Mouse (Mus musculus) spleen, adult 2 months (tissue): ENCODE measurements at regions not wholly inside any gene's neighbourhood (a gene's known extent, or its start where the extent isn't known, plus 50 kb on each side); places are given as distances from the start of the nearest gene placed in this dataset.
A peak's percentile ranks its signal among the peaks of the same experiment; 100 is the strongest.

Experiments
- DNase-seq, 2 experiments: peaks; one replicate each; pipeline versions ENCODE4 v3.0.0 to v3.0.0-alpha.2; 2012 to 2021; ENCODE audit warnings: low spot score in 2 of 2, low read depth in 1 of 2
- H3K27ac ChIP-seq: fragments of 200-500 bp; 2 replicates; pipeline ENCODE4 v1.5.1; 2012; ENCODE audit warnings: low read length, inconsistent platforms; ENCODE audit not compliant: insufficient read depth
- H3K27me3 ChIP-seq: fragments of 200-500 bp; 2 replicates; pipeline ENCODE4 v1.6.1; 2012; ENCODE audit warnings: mild to moderate bottlenecking, moderate library complexity, low read length, inconsistent platforms; ENCODE audit not compliant: control insufficient read depth, insufficient read depth
- H3K36me3 ChIP-seq: fragments of 200-500 bp; 2 replicates; pipeline ENCODE4 v1.6.1; 2012; ENCODE audit warnings: mild to moderate bottlenecking, low read length, inconsistent platforms; ENCODE audit not compliant: control insufficient read depth, insufficient read depth
- H3K4me1 ChIP-seq: fragments of 200-500 bp; 2 replicates; pipeline ENCODE4 v1.6.1; 2011; ENCODE audit warnings: inconsistent platforms; ENCODE audit not compliant: control insufficient read depth, insufficient read depth, insufficient read length
- H3K4me3 ChIP-seq: fragments of 200-500 bp; 2 replicates; pipeline ENCODE4 v1.5.1; 2011; ENCODE audit warnings: mild to moderate bottlenecking, inconsistent platforms; ENCODE audit not compliant: insufficient read depth, insufficient read length; ENCODE audit errors: extremely low read depth
- CTCF ChIP-seq: fragments of 200-500 bp; IDR thresholded peaks from 2 replicates; pipeline ENCODE4 v1.5.1; 2011; ENCODE audit warnings: mild to moderate bottlenecking, inconsistent platforms; ENCODE audit not compliant: insufficient read depth, insufficient read length, insufficient replicate concordance; ENCODE audit errors: extremely low read depth
- POLR2A ChIP-seq: fragments of 200-500 bp; IDR thresholded peaks from 2 replicates; pipeline ENCODE4 v1.6.1; 2011; ENCODE audit warnings: low read depth, low read length, inconsistent platforms
- WGBS: fragments of 180-500 bp; shearing (Covaris S2); methylation state at CpG from one replicate; pipeline ENCODE4 v1.1.7; 2018; 5-methylcytosine and 5-hydroxymethylcytosine counted together

GRCm38 (mm10) chr15:93733731-93734510 lies 138.2 kb upstream of the Prickle1 start:
- TF ChIP-seq CTCF, result no peak
- no peak for TF ChIP-seq POLR2A
- WGBS, result 88% methylated on average over 18 of the region's 18 CpGs
- Histone ChIP-seq H3K4me1 (no peaks in the 10 kb centered on the region), H3K36me3 (no peaks in the 10 kb centered on the region), H3K4me3 (no peak overlapping the region), H3K27ac (no peak overlapping the region), H3K27me3 (no peaks in the 10 kb centered on the region)
- DNase-seq, result no peak

DNA sequence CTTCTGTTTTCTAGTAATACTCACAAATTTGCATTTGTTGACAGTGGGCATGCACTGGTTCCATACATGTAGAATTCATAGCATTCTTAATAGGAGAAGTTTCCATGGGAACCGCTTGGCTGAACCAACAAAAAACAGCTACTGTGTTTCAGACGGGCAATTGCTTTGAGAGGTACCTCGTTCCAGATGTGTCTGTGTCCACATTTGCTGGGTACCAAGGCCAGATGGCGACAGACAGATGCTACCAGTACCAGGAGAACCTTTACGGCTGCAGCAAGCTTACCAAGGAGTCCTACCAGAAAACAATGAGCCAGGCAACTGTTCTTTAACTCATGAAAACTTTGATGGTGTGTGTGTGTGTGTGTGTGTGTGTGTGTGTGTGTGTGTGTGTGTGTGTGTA lies 137.1 kb upstream of the Prickle1 start:
- Histone ChIP-seq H3K27me3 (no peaks in the 10 kb centered on the region), H3K4me1 (no peaks in the 10 kb centered on the region), H3K27ac (no peak overlapping the region), H3K36me3 (no peaks in the 10 kb centered on the region), H3K4me3 (no peak overlapping the region)
- 81% methylated on average over 5 of the region's 5 CpGs for WGBS
- TF ChIP-seq POLR2A (no peak), CTCF (no peak)
- no peak for DNase-seq

GRCm38 (mm10) chr15:93731161-93731560 lies 135.5 kb upstream of the Prickle1 start:
- no peaks in the 10 kb centered on the region for H3K4me1 ChIP-seq
- TF ChIP-seq POLR2A (no peak), CTCF (no peak)
- WGBS, result 82% methylated on average over 6 of the region's 6 CpGs
- H3K4me3 ChIP-seq, result no peak overlapping the region
- no peaks in the 10 kb centered on the region for H3K27me3 ChIP-seq
- DNase-seq, result no peak
- H3K27ac ChIP-seq, result no peak overlapping the region
- H3K36me3 ChIP-seq, result no peaks in the 10 kb centered on the region

GRCm38 (mm10) chr15:93715443-93715842 lies 119.8 kb upstream of the Prickle1 start:
- no peak overlapping the region for H3K27ac ChIP-seq
- H3K36me3 ChIP-seq, result no peaks in the 10 kb centered on the region
- WGBS, result 80% methylated on average over 4 of the region's 4 CpGs
- H3K4me3 ChIP-seq, result no peak overlapping the region
- H3K27me3 ChIP-seq, result no peaks in the 10 kb centered on the region
- TF ChIP-seq CTCF (no peak), POLR2A (no peak)
- H3K4me1 ChIP-seq, result no peaks in the 10 kb centered on the region
- no peak for DNase-seq

- H3K27ac ChIP-seq, result no peak overlapping the region
- H3K27me3 ChIP-seq, result no peaks in the 10 kb centered on the region
- H3K4me3 ChIP-seq, result no peak overlapping the region
- H3K36me3 ChIP-seq, result no peaks in the 10 kb centered on the region
- H3K4me1 ChIP-seq, result no peaks in the 10 kb centered on the region
- TF ChIP-seq POLR2A (no peak), CTCF (no peak)
- WGBS, result 91% methylated on average over 7 of the region's 7 CpGs
- no peak for DNase-seq
Observed at GRCm38 (mm10) chr15:93713428-93713827, 117.7 kb upstream of the Prickle1 start.

GRCm38 (mm10) chr15:93712594-93712993 lies 116.9 kb upstream of the Prickle1 start:
- TF ChIP-seq POLR2A, result no peak
- no peak for TF ChIP-seq CTCF
- Histone ChIP-seq H3K4me3 (no peak overlapping the region), H3K4me1 (no peaks in the 10 kb centered on the region), H3K36me3 (no peaks in the 10 kb centered on the region), H3K27me3 (no peaks in the 10 kb centered on the region), H3K27ac (no peak overlapping the region)
- 38% methylated on average over 10 of the region's 10 CpGs for WGBS
- DNase-seq, result peak in 1 of 2 experiments; percentile 44

GRCm38 (mm10) chr15:93711150-93711784 lies 115.6 kb upstream of the Prickle1 start:
- H3K4me3 ChIP-seq, result no peak overlapping the region
- TF ChIP-seq POLR2A (no peak), CTCF (no peak)
- 89% methylated on average over 13 of the region's 13 CpGs for WGBS
- H3K4me1 ChIP-seq, result no peaks in the 10 kb centered on the region
- H3K27ac ChIP-seq, result no peak overlapping the region
- no peaks in the 10 kb centered on the region for H3K36me3 ChIP-seq
- no peaks in the 10 kb centered on the region for H3K27me3 ChIP-seq
- DNase-seq, result no peak
